Comparison of ENCODE assay signal across 9 mouse cellular contexts in the genomic region with DNA sequence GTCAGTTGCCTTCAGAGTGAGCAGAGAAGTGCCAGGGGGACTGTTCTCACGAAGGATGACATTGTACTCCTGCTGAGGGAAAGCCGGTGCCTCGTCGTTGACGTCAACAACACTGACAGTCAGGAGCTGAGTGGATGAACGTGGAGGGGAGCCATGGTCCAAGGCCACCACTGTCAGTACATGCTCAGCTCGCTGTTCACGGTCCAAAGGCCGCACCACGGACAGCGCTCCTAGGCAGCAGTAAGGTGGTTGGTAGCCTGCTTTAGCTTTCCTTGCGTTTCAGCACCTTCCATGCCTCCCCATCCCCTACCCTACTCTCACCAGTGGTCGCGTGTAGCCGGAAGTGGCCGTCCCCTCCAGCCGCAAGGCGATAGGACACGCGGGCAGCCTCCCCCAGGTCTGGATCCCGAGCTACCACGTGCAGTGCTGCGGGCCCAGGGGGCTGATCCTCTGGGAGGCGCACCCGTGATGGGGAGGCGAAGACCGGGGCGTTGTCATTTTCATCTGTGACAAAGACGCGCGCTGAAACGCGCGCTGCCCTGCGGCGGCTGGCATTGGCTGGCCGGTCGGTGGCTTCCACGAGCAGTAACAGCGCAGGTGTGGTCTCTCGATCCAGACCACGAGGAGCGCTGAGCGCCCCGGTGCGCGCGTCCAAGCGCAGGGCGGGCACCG. TPM values are rescaled to one million over a fixed set of nuclear protein-coding genes. Genes with fewer than 3 reads are reported as not detected.
DNase-seq lines count a peak whose midpoint lies in the region; ATAC-seq and TF ChIP-seq lines count a peak whose summit lies in the region.
"Had no signal": no experiment of that assay in that cellular context is flagged by ENCODE, and none has a peak within 500 bp of the region (broad histone marks: within the 10 kb centered on the region; RNA-seq: fewer than 3 reads in every experiment).

No protein-coding gene starts in this region.

- H3K27me3 ChIP-seq in heart, embryonic 14.5 days (ENCODE audit: control insufficient read depth, insufficient read depth, low read length) = peaks cover 22% of the 10 kb centered on the region
- no peaks in the 10 kb centered on the region; the same call in 1 of the 2 replicates for H3K27me3 ChIP-seq in ES-Bruce4 (ENCODE audit: control insufficient read depth, insufficient read depth, low read length, poor library complexity, severe bottlenecking)
- H3K27me3 ChIP-seq in embryonic facial prominence, embryonic 12.5 days = no peaks in the 10 kb centered on the region; the same call in 1 of the 2 replicates
- peaks cover 11% of the 10 kb centered on the region for H3K27me3 ChIP-seq in liver, postnatal 0 days (ENCODE audit: insufficient read depth, low read length)

- no peaks in the 10 kb centered on the region for H3K9me3 ChIP-seq in heart, embryonic 14.5 days (ENCODE audit: control insufficient read depth, low read length)
- H3K9me3 ChIP-seq in ES-Bruce4 (replicated peaks; ENCODE audit: control insufficient read depth, insufficient read depth, low read length, poor library complexity, severe bottlenecking) = no peaks in the 10 kb centered on the region
- no peaks in the 10 kb centered on the region for H3K9me3 ChIP-seq in embryonic facial prominence, embryonic 12.5 days
- no peaks in the 10 kb centered on the region for H3K9me3 ChIP-seq in liver, postnatal 0 days (ENCODE audit: low read length)

- TF ChIP-seq EP300 in ES-Bruce4 (IDR thresholded peaks at IDR 0.05; ENCODE audit: insufficient read depth, low read depth, low read length) = no peak
- no peak for TF ChIP-seq EP300 in liver, postnatal 0 days (IDR thresholded peaks at IDR 0.05; ENCODE audit: low read depth)

- H3K4me2 ChIP-seq in heart, embryonic 14.5 days (ENCODE audit: low read length) = peak overlapping the region; percentile 84
- peak overlapping the region; percentile 6; the same call in 1 of the 2 replicates for H3K4me2 ChIP-seq in embryonic facial prominence, embryonic 12.5 days (replicated peaks)
- peak overlapping the region; percentile 69 for H3K4me2 ChIP-seq in liver, postnatal 0 days (ENCODE audit: low read depth, low read length)

- H3K27ac ChIP-seq in heart, embryonic 14.5 days (replicated peaks in 1 of 2; ENCODE audit: control insufficient read depth in 1 of 2, insufficient read depth in 1 of 2, low read depth in 2 of 2, low read length in 2 of 2) = no peak overlapping the region
- no peak overlapping the region for H3K27ac ChIP-seq in ES-Bruce4 (ENCODE audit: insufficient read depth, low read length)
- no peak overlapping the region for H3K27ac ChIP-seq in embryonic facial prominence, embryonic 12.5 days
- no peak overlapping the region for H3K27ac ChIP-seq in liver, postnatal 0 days (ENCODE audit: low read depth)

- peaks cover 76% of the 10 kb centered on the region for H3K36me3 ChIP-seq in heart, embryonic 14.5 days (ENCODE audit: control insufficient read depth, insufficient read depth, low read length)
- H3K36me3 ChIP-seq in ES-Bruce4 (ENCODE audit: control insufficient read depth, insufficient read depth, low read length, poor library complexity, severe bottlenecking) = no peaks in the 10 kb centered on the region
- H3K36me3 ChIP-seq in embryonic facial prominence, embryonic 12.5 days = peaks cover 86% of the 10 kb centered on the region
- no peaks in the 10 kb centered on the region; the same call in 1 of the 2 replicates for H3K36me3 ChIP-seq in liver, postnatal 0 days (replicated peaks; ENCODE audit: insufficient read depth, low read length)

- peak overlapping the region; percentile 24 to 39 for H3K4me3 ChIP-seq in heart, embryonic 14.5 days (ENCODE audit: control insufficient read depth in 1 of 2, insufficient read depth in 1 of 2, low read depth in 1 of 2, low read length in 2 of 2)
- peak overlapping the region; percentile 26 for H3K4me3 ChIP-seq in ES-Bruce4 (ENCODE audit: low read depth, low read length)
- no peak overlapping the region for H3K4me3 ChIP-seq in embryonic facial prominence, embryonic 12.5 days
- H3K4me3 ChIP-seq in liver, postnatal 0 days (ENCODE audit: low read depth, low read length) = peak overlapping the region; percentile 46

- no peak for TF ChIP-seq CTCF in ES-Bruce4 (IDR thresholded peaks at IDR 0.05; ENCODE audit: low read depth, low read length)
- TF ChIP-seq CTCF in liver, postnatal 0 days (IDR thresholded peaks at IDR 0.05; ENCODE audit: low read depth) = no peak

- 21% methylated on average over 51 of the region's 51 CpGs for WGBS in heart, embryonic 14.5 days
- WGBS in embryonic facial prominence, embryonic 12.5 days = 27% methylated on average over 51 of the region's 51 CpGs
- 18% methylated on average over 48 of the region's 51 CpGs for WGBS in liver, postnatal 0 days (ENCODE audit: insufficient replicate concordance)

- no peak for TF ChIP-seq POLR2A in ES-Bruce4 (IDR thresholded peaks at IDR 0.05; ENCODE audit: insufficient read depth, low read length)

- peaks cover 0 to 4% of the 10 kb centered on the region in 2 experiments; a peak in 1 of 4 replicates for H3K4me1 ChIP-seq in heart, embryonic 14.5 days (ENCODE audit: control insufficient read depth in 2 of 2, insufficient read depth in 2 of 2, low read length in 2 of 2)
- no peaks in the 10 kb centered on the region for H3K4me1 ChIP-seq in ES-Bruce4 (ENCODE audit: control insufficient read depth, insufficient read depth, low read length)
- H3K4me1 ChIP-seq in embryonic facial prominence, embryonic 12.5 days = no peaks in the 10 kb centered on the region
- peaks cover 11% of the 10 kb centered on the region for H3K4me1 ChIP-seq in liver, postnatal 0 days (ENCODE audit: insufficient read depth)

- ATAC-seq in heart, embryonic 14.5 days (ENCODE audit: insufficient number of reproducible peaks, insufficient read depth, low FRiP score, low read depth) = 0 out of 2 replicates have a peak, but pooled peaks have one; percentile 27
- no peak; the same call in 1 of the 2 replicates for ATAC-seq in embryonic facial prominence, embryonic 12.5 days (ENCODE audit: insufficient number of reproducible peaks, insufficient read depth, low FRiP score, low TSS enrichment)
- ATAC-seq in liver, postnatal 0 days = peak; percentile 85
- no peak for ATAC-seq in activated CD4-positive, CD25-positive, alpha-beta regulatory T cell, adult 4 months

- no peak overlapping the region for H3K9ac ChIP-seq in heart, embryonic 14.5 days (ENCODE audit: low read length)
- no peak overlapping the region for H3K9ac ChIP-seq in ES-Bruce4 (ENCODE audit: low read depth, poor library complexity, severe bottlenecking)
- no peak overlapping the region for H3K9ac ChIP-seq in embryonic facial prominence, embryonic 12.5 days
- peak overlapping the region; percentile 26 for H3K9ac ChIP-seq in liver, postnatal 0 days (replicated peaks)

- DNase-seq in heart, postnatal 4 days = no peak
- peak; percentile 57 for DNase-seq in liver, postnatal 0 days
- no peak for DNase-seq in natural killer cell, adult 2 months (ENCODE audit: low spot score in 2 of 2)
- no peak for DNase-seq in cerebellum, postnatal 36 days
- DNase-seq: thymus, postnatal 25 days had no signal

RNA-seq across cellular contexts. Expression of a gene that starts 9.9 kb away (rescaled TPM):
- 89.2 and 104 TPM in 2 replicates for polyA plus RNA-seq in heart, embryonic 14.5 days (2014; fragmentation: Nextera tagmentation; extraction: Ambion mirVana)
- total RNA-seq in heart, postnatal 4 days (2021) = 10 to 100 TPM; 40.5 to 42.2 TPM
- 68.2 and 74.8 TPM in 2 replicates for polyA plus RNA-seq in ES-Bruce4 (2011; ENCODE audit: insufficient read depth, insufficient read length, low read depth, missing spikeins)
- polyA plus RNA-seq in embryonic facial prominence, embryonic 12.5 days (2016; fragmentation: Nextera tagmentation; extraction: Ambion mirVana) = 41.9 and 43.3 TPM in 2 replicates
- 60.9 and 65.8 TPM in 2 replicates for polyA plus RNA-seq in liver, postnatal 0 days (2015; fragmentation: Nextera tagmentation; extraction: Ambion mirVana)
- polyA plus RNA-seq in activated CD4-positive, CD25-positive, alpha-beta regulatory T cell, adult 4 months (2017; shearing (Covaris generic)) = 100 to 1,000 TPM in 1 of 2 experiments, 10 to 100 TPM in 1; 86.2 to 106 TPM

RNA-seq across cellular contexts. Expression of a gene that starts 17.8 kb away (rescaled TPM):
- 135 and 159 TPM in 2 replicates for polyA plus RNA-seq in heart, embryonic 14.5 days (2014; fragmentation: Nextera tagmentation; extraction: Ambion mirVana)
- 100 to 1,000 TPM; 122 to 125 TPM for total RNA-seq in heart, postnatal 4 days (2021)
- 208 and 210 TPM in 2 replicates for polyA plus RNA-seq in ES-Bruce4 (2011; ENCODE audit: insufficient read depth, insufficient read length, low read depth, missing spikeins)
- 175 TPM in 2 replicates for polyA plus RNA-seq in embryonic facial prominence, embryonic 12.5 days (2016; fragmentation: Nextera tagmentation; extraction: Ambion mirVana)
- 104 and 110 TPM in 2 replicates for polyA plus RNA-seq in liver, postnatal 0 days (2015; fragmentation: Nextera tagmentation; extraction: Ambion mirVana)
- polyA plus RNA-seq in activated CD4-positive, CD25-positive, alpha-beta regulatory T cell, adult 4 months (2017; shearing (Covaris generic)) = 10 to 100 TPM; 11.5 to 16.1 TPM

RNA-seq across cellular contexts. Expression of a gene that starts 24.8 kb away (rescaled TPM):
- polyA plus RNA-seq in heart, embryonic 14.5 days (2014; fragmentation: Nextera tagmentation; extraction: Ambion mirVana) = 19.6 and 22.4 TPM in 2 replicates
- 10 to 100 TPM; 15.1 to 17.8 TPM for total RNA-seq in heart, postnatal 4 days (2021)
- polyA plus RNA-seq in ES-Bruce4 (2011; ENCODE audit: insufficient read depth, insufficient read length, low read depth, missing spikeins) = 31.9 and 33.6 TPM in 2 replicates
- polyA plus RNA-seq in embryonic facial prominence, embryonic 12.5 days (2016; fragmentation: Nextera tagmentation; extraction: Ambion mirVana) = 43.3 and 46.1 TPM in 2 replicates
- polyA plus RNA-seq in liver, postnatal 0 days (2015; fragmentation: Nextera tagmentation; extraction: Ambion mirVana) = 10.6 and 11.6 TPM in 2 replicates
- 10 to 100 TPM; 15.3 to 15.8 TPM for polyA plus RNA-seq in activated CD4-positive, CD25-positive, alpha-beta regulatory T cell, adult 4 months (2017; shearing (Covaris generic))

RNA-seq across cellular contexts. Expression of a gene that starts 25.5 kb away (rescaled TPM):
- 7.7 and 8.3 TPM in 2 replicates for polyA plus RNA-seq in heart, embryonic 14.5 days (2014; fragmentation: Nextera tagmentation; extraction: Ambion mirVana)
- total RNA-seq in heart, postnatal 4 days (2021) = 10 to 100 TPM; 36.3 to 40.0 TPM
- polyA plus RNA-seq in ES-Bruce4 (2011; ENCODE audit: insufficient read depth, insufficient read length, low read depth, missing spikeins) = 0.37 and 0.55 TPM in 2 replicates
- 27.3 and 28.5 TPM in 2 replicates for polyA plus RNA-seq in embryonic facial prominence, embryonic 12.5 days (2016; fragmentation: Nextera tagmentation; extraction: Ambion mirVana)
- 0.45 and 0.58 TPM in 2 replicates for polyA plus RNA-seq in liver, postnatal 0 days (2015; fragmentation: Nextera tagmentation; extraction: Ambion mirVana)
- polyA plus RNA-seq in activated CD4-positive, CD25-positive, alpha-beta regulatory T cell, adult 4 months (2017; shearing (Covaris generic)) = not detected

RNA-seq across cellular contexts. Expression of a gene that starts 25.6 kb away (rescaled TPM):
- 401 and 404 TPM in 2 replicates for polyA plus RNA-seq in heart, embryonic 14.5 days (2014; fragmentation: Nextera tagmentation; extraction: Ambion mirVana)
- 100 to 1,000 TPM; 214 to 215 TPM for total RNA-seq in heart, postnatal 4 days (2021)
- polyA plus RNA-seq in ES-Bruce4 (2011; ENCODE audit: insufficient read depth, insufficient read length, low read depth, missing spikeins) = 90.9 and 107 TPM in 2 replicates
- 248 and 257 TPM in 2 replicates for polyA plus RNA-seq in embryonic facial prominence, embryonic 12.5 days (2016; fragmentation: Nextera tagmentation; extraction: Ambion mirVana)
- 95.1 and 103 TPM in 2 replicates for polyA plus RNA-seq in liver, postnatal 0 days (2015; fragmentation: Nextera tagmentation; extraction: Ambion mirVana)
- polyA plus RNA-seq in activated CD4-positive, CD25-positive, alpha-beta regulatory T cell, adult 4 months (2017; shearing (Covaris generic)) = 100 to 1,000 TPM; 131 to 173 TPM

Comparison
In these comparisons a context has a peak if more than half of its experiments do, and no peak if none do; other contexts are left out.
1. ATAC-seq: peak in heart, embryonic 14.5 days (single experiment) and liver, postnatal 0 days (single experiment); none in embryonic facial prominence, embryonic 12.5 days (single experiment) and activated CD4-positive, CD25-positive, alpha-beta regulatory T cell, adult 4 months (single experiment).
2. H3K4me2 ChIP-seq: peak in every context shown above with its lines; median percentile 84 in heart, embryonic 14.5 days; 69 in liver, postnatal 0 days; 6 in embryonic facial prominence, embryonic 12.5 days.